Mouse (Mus musculus) G1E (cell line): ENCODE data around the gene Zfp644.

Experiments used
- CTCF ChIP-seq: IDR thresholded peaks from 2 replicates; pipeline ENCODE4 v1.5.1; 2012; ENCODE audit warnings: low read depth, low read length, inconsistent platforms, mixed read lengths
- GATA1 ChIP-seq: IDR thresholded peaks from 2 replicates; pipeline ENCODE4 v1.6.1; 2012; ENCODE audit warnings: borderline replicate concordance, low read length, inconsistent platforms, mixed read lengths
- POLR2AphosphoS5 ChIP-seq: IDR thresholded peaks from 2 replicates; pipeline ENCODE4 v1.6.1; 2012; ENCODE audit warnings: low read depth, low read length, inconsistent platforms; ENCODE audit not compliant: insufficient replicate concordance
- TAL1 ChIP-seq: conservative IDR thresholded peaks from 2 replicates; pipeline ENCODE4 v1.6.1; 2012; ENCODE audit warnings: low read depth, low read length, inconsistent platforms, mixed read lengths

- TF ChIP-seq GATA1: no peak
- TF ChIP-seq CTCF: no peak
- no peak for TF ChIP-seq TAL1
- no peak for TF ChIP-seq POLR2AphosphoS5
Measured at GRCm38 (mm10) chr5:106628369-106629149, 68.5 kb downstream of the Zfp644 start.
